Mouse (Mus musculus): Measurements from ENCODE around the gene Slc43a1.

Slc43a1 gene

DNA sequence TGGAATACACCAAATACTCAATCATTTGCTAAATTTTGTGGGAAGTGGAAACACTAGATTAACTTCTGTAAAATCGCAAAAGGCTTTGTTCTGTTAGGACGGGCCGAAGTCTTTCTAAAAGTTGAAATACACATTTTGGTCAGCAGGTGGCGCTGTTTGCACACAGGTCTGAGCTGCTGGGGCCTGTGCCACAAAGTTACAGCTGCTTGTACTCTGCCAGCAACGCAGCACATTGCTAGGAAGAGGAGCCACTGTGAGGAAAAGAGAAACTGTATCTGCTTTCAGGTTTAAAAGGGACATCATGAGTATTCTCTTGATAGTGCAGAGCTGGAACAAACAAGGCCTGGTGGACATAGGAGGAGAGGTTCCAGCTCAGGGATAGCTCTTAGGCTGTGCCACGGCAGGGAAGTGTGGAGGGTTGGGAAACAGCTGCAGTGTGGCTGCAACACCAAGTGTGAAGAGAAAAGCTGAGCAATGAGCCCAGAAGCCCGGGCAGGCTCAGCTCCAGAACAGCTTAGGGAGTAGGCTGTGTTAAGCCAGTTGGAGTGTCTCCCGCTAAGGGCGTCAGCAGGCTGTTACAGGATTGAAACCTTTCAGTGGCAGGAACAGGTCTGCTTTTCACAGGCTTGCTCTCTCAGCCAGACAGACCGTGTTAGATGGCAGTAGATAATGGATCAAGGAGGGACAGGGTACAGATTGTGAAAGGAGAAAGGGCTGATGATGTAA, 6.8 kb upstream of the Slc43a1 start:
- DNase-seq (ENCODE audit: low read depth, low spot score), result peak; percentile 77

- DNase-seq (ENCODE audit: low read depth, low spot score), result no peak
Observed at GRCm38 (mm10) chr2:84837107-84837506, 1.5 kb upstream of the Slc43a1 start.

DNA sequence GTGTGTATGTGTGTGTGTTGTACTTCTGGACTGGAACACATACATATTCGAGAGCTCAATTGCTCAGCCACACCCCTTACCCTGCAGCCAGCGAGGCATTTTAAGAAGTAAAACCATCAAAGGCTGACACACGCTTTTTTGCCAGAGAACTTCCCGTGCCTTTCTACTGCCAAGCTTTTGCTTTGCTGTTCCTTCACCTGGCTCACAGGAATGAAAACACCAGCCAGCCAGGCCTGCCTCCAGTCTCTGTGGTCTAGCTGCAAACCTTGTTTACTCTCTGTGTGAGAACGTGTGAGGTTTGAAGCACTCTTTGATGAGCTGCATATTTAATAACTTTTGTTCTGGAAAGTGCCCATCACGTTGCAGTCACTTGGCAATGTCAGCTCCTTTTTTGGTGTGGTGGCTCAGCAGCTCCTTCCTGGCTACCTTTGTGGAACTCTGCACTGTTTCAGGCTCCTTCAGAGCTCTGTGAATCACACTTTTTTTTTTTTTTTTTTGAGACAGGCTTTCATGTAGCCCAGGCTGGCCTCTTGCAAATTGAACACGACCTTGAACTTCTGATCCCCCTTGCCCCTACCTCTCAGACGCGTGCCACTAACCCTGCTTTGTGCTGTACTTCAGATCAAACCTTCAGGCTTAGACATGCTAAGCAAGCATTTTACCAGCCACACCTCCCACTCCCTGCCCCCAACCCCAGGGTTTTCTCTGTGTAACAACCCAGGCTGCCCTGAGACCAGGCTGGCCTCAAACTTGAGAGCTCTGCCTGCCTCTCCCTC, 645 bp upstream of the Slc43a1 start:
- DNase-seq (ENCODE audit: low read depth, low spot score), result peak; percentile 62

DNA sequence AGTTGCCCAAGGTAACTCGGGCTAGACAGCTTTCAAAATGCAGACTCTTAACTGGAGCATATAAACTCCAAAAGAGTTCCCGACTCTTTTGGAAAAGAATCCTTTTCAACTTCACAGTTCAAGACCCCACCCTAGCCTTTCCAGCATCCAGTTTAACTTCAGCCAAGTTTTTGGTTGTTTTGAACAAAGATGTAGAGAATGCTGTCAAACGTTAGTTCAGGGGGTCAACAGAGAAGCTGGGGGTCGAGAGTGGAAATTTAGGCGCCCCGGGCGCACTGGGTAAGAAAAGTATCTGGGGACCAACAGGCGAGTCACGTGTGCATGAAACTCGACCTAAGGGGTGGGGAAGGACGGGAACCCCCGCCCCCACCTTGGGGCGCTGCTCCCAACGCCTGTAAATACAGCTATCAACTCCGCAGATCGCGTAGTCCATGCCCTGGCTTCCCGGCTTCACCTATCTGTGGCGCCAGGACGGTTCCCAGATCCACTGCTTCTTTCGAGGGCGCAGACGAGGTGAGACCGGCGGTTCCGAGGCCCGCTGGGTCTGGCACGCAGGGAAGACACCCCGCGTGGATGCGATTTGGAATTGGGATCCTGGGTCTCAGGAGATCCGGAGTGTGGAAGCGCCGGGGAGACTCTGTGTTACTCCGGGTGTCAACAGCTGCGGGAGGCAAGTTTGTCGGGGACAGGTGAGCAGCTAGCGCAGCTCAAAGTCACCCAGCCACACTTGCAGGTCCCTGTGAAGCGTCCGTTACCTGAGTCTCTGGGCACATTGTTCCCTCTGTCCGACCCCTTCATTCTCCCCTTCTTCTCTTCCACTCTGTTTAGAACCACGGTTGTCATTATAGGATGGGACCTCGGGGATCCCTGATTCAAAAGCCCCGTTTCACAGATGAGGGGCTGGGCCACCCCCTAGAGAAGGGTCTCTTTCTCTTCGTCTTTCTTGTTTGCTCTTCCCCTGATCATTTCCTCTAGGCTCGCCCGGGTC, 637 bp downstream of the Slc43a1 start:
- peak; percentile 7 for DNase-seq (ENCODE audit: low read depth, low spot score)

DNA sequence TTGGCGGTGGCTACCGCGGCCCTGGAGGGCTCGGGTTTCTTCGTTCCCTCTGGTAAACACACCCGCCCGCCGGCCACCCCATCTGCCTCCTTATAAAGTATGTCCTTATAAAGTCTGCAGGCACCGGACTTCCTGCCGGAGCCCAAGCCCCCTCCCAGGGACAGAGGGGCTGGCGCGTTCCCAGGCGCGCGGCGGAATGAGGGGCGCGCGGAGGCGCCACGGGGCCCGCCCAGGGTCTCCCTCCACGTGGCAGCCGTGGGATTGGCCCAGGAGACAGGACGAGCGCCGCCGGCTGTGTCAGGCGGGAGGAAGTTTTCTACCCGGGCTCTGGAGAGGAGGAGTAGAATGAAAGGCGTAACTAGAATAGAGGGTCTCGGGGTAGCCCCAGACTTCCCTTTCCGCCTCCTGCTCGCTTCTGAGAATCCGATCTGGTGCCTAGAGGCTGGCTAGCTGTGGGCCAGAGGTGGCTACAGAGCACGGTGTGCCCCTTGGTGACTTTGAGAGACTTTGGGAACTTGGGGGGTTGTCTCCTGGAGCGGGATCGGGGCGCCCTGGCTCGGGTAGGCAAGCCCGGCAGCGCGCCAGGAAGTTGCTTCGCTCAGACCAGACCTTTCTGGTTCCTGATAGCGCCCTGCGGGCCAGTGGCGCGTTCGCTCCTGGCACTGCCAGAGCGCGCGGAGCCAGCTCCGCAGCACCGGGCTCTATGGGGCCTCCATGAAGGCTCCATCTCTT, 1.5 kb downstream of the Slc43a1 start:
- DNase-seq (ENCODE audit: low read depth, low spot score), result peak; percentile 28

DNA sequence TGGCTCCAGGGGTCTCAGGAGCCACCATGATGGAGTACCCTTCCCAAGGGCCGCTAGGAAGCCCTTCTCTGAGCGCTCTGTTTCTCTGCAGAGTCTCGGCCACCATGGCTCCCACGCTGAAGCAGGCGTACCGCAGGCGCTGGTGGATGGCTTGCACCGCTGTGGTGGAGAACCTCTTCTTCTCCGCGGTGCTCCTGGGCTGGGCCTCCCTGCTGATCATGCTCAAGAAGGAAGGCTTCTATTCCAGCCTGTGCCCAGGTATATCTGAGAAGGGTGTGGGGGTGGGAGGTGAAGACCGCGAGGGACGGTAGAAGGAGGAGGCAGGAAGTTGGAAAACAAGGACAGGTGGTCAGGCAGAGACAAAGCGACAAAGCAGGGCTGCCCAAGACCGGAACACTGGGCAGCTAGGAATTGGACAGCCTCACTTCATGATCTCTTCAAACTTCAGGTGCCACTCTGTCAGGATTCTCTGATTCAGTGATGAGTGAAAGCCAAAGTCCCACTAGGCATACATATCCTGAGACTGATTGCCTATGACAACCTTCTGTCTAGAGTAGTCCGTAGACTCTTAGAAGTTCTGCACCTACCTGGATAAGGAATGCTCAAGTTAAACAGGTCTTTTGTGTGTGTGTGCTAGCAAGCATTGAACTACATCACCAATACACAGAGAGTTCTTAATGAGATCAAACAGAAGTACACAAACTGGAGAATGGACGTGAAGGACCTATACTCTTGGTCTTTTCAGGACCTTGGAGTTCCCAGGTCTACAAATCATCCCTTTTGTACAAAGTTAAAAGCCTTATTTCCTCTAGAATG, 2.3 kb downstream of the Slc43a1 start:
- no peak for DNase-seq (ENCODE audit: low read depth, low spot score)

GRCm38 (mm10) chr2:84841905-84842304, 3.3 kb downstream of the Slc43a1 start:
- DNase-seq (ENCODE audit: low read depth, low spot score), result no peak

GRCm38 (mm10) chr2:84843654-84844053, 5.0 kb downstream of the Slc43a1 start:
- no peak for DNase-seq (ENCODE audit: low read depth, low spot score)

GRCm38 (mm10) chr2:84845226-84845625, 6.6 kb downstream of the Slc43a1 start:
- no peak for DNase-seq (ENCODE audit: low read depth, low spot score)

- DNase-seq (ENCODE audit: low read depth, low spot score), result no peak
Observed at GRCm38 (mm10) chr2:84850407-84851129, 11.9 kb downstream of the Slc43a1 start.

- DNase-seq (ENCODE audit: low read depth, low spot score), result no peak
Observed at GRCm38 (mm10) chr2:84851130-84852040, 12.7 kb downstream of the Slc43a1 start.

GRCm38 (mm10) chr2:84855732-84856131, 17.1 kb downstream of the Slc43a1 start:
- DNase-seq (ENCODE audit: low read depth, low spot score), result peak; percentile 49

GRCm38 (mm10) chr2:84858551-84858950, 19.9 kb downstream of the Slc43a1 start:
- DNase-seq (ENCODE audit: low read depth, low spot score), result no peak

GRCm38 (mm10) chr2:84859991-84860780, 21.5 kb downstream of the Slc43a1 start:
- no peak for DNase-seq (ENCODE audit: low read depth, low spot score)

DNA sequence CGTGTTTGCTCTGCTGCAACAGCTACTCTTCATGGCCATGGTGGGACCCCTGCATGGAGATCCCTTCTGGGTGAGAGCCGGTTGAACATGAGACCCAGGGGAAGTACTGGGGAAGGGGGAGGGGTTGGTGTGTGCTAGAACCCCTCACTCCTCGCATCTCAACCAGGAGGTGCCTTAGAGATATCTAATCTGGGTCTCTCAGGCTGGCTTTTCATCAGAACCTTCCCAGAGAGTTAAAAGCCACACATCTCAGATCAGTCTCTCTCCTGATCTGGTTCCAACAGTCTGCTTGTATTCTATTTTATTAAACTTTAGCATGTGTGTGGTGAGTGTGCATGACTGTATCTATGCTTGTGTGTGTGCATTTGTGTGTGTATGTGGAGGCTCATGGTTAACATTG, 22.8 kb downstream of the Slc43a1 start:
- DNase-seq (ENCODE audit: low read depth, low spot score), result no peak

DNA sequence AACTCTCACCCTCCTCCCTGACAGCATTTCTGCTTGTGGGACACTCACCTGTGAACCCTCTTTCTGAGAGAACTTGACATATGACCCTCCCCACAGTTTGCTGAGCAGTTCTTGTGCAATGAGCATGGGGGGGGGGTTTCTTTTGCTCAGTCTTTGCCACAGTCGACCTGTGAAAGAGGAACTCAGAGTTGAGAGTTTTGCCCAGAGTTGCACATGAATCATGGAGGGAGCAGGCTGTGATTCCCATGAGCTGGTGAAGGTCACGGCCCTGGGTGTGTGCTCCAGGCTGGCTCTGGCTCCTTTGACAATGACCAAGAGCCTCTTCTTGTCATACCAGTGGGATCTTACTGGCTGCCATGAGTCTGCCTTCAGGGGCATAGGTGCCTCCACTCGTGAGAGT, 23.6 kb downstream of the Slc43a1 start:
- DNase-seq (ENCODE audit: low read depth, low spot score), result no peak
